Mouse (Mus musculus) kidney, postnatal 25 days (tissue): ENCODE data around the gene Pias4.
"Not testable (repeated sequence)": the region's sequence is repeated elsewhere in the genome, so short reads cannot be mapped to it uniquely, and the experiment has no call there.

Experiments used
- DNase-seq, 2 experiments: peaks; one replicate each; pipeline ENCODE4 v3.0.0; 2021; ENCODE audit warnings: mixed read lengths in 2 of 2

Pias4 gene

DNA sequence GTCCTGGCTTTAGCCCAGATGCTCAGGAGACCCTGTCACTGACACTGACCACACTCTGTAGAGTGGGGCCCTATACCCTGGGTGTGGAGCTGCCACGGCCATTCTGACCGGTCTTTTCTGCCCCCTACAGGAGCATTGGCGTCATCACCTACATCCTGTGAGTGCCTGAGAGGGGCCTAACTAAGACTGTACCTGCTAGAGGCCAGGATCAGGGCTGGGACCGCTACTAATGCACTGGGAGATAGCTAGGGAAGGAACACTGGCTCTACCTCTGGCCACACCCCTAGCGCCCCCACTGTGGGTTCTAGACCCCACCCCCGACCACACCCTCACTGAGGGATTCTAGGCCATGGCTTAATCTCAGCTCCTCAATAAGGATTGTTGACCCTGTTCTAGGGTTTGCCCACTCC, 23.2 kb upstream of the Pias4 start:
- DNase-seq, result no peak

GRCm38 (mm10) chr10:81190236-81190911, 22.7 kb upstream of the Pias4 start:
- DNase-seq, result peak in 1 of 2 experiments; percentile 53

- DNase-seq, result peak in 1 of 2 experiments; percentile 46
Observed at GRCm38 (mm10) chr10:81189821-81190220, 22.1 kb upstream of the Pias4 start.

GRCm38 (mm10) chr10:81187161-81187560, 19.4 kb upstream of the Pias4 start:
- no peak for DNase-seq

- DNase-seq, result no peak
Observed at GRCm38 (mm10) chr10:81184765-81185164, 17.0 kb upstream of the Pias4 start.

DNA sequence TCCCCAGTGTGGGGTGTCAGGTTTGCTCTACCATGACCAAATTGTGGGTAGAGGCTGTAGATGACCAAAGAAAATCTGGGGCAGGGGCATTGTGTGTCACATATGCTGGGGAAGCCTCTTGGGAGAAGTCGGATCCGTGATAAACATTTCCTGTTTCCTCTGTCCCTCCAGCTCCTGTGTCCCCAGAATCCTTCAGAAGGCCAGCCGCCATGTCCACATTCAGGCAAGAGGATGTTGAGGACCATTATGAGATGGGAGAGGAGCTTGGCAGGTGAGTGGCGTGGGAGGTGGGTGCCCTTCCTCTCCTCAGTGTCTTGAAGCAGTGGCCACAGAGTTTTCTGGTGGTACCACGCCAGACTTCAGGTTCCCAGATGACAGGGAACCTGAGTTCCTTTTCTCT, 16.1 kb upstream of the Pias4 start, which contains the start of gene 4930442H23Rik:
TSS of gene 4930442H23Rik (minus strand) at position 45 of the 400 bp plus-strand sequence.
- DNase-seq, result no peak

DNA sequence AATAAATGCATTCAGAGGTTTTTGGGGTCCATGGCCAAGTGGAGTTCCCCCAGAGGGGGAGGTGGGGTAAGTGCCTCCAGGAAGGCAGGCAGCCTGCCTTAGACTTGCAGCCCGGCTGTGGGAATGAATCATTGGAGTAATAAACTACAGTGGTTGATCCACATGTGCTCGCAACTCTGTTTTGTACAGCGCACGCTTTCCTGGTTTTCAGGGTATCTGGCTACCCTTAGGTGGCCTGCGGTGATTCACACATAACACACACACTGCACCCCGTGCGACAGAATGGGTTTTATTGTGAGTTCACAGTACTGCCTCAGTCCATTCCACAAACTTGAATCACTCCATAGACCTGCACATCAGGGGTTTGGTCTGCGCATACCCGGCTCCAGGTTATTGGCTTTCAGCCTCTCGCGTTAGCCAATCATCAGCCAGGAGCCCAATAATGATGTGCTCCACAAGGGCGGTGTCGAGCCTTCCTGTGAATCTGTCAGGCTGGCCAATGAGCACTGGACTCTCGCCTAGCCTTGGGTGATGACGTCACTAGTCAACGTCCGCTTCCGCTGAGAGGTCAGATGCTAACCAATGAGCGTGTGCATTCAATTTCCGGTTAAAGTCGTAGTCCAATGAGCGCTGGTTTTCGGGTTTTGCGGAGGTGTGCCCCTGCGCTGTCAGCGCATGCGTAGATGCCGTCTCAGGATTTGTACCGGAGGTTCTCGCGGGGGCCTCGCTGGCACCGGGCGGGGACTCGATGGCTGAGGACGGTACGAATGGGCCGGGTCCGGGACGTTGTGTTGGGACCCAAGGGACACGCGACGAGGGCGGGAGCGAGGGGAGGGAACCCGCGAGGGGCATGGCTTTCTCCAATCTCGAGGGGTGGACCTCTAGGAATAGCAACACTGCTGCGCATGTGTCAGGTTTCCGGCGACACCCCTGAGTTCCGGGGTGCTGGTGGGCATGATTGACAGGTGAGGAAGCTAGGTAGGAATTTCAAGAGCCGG, 14.9 kb upstream of the Pias4 start, which contains the start of gene Dapk3:
TSS of gene Dapk3 (plus strand) at position 670 of the 998 bp plus-strand sequence.
- peak; percentile 97 to 99 for DNase-seq

- DNase-seq, result not testable (repeated sequence)
Observed at GRCm38 (mm10) chr10:81181860-81182259, 14.1 kb upstream of the Pias4 start.

GRCm38 (mm10) chr10:81180946-81181345, 13.2 kb upstream of the Pias4 start:
- DNase-seq, result no peak

- DNase-seq, result no peak
Observed at GRCm38 (mm10) chr10:81179451-81180342, 12.0 kb upstream of the Pias4 start.

DNA sequence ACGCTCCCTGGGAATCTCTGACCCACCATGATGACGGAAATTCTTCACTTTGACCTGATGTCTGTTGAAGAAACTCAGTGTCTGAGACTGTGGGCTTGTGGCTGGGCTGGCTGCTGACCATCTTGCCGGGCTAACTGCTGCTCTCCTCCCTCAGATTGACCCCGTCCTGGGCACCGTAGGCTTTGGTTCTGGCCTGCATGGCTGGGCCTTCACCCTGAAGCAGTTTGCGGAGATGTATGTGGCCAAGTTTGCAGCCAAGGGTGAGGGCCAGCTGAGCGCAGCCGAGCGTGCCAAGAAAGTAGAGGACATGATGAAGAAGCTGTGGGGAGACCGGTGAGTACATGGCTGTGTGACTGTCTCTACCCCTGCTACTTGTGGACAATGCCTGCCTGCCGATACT, 11.2 kb upstream of the Pias4 start:
- DNase-seq, result no peak

- DNase-seq, result no peak
Observed at GRCm38 (mm10) chr10:81177958-81178712, 10.4 kb upstream of the Pias4 start.

- DNase-seq, result peak; percentile 65 to 76
Observed at GRCm38 (mm10) chr10:81177491-81177925, 9.8 kb upstream of the Pias4 start.

DNA sequence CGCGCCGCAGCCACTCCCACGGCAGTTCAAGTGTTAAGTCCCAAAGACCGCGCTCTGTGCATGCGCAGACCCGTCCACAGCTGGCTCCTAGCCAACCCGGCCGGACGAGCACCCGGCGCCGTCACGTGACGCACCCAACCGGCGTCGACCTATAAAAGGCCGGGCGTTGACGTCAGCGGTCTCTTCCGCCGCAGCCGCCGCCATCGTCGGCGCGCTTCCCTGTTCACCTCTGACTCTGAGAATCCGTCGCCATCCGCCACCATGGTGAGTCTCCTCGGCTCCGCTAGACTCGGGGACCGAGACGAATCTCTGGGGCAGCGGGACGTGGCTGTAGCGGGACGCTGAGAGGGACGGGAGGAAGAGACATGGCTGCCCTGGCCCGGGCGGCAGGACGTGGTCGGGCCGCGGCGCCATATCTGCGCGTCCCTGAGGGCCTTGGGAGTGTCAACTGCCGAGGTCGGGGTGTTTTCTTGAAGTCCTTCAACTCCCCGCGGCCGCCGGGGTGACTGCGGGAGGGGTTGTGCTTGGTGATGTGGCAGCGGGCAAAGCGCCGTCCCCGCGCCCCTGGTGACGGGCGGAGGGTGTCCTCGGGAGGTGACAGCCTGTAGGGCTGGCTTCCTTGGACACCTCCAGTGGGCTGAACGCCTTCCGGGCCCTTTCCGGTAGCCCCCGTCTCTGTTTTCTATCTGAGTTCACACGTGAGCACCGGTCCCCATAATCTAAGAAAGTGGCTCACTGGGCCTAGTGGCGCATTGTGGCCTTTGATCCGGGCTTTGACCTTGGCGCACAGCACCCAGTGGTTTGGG, 8.9 kb upstream of the Pias4 start, which contains the start of gene Eef2:
TSS of gene Eef2 (plus strand) at position 166 of the 806 bp plus-strand sequence.
- peak; percentile 100 for DNase-seq

- DNase-seq, result peak in 1 of 2 experiments; percentile 64
Observed at GRCm38 (mm10) chr10:81175936-81176465, 8.3 kb upstream of the Pias4 start.

DNA sequence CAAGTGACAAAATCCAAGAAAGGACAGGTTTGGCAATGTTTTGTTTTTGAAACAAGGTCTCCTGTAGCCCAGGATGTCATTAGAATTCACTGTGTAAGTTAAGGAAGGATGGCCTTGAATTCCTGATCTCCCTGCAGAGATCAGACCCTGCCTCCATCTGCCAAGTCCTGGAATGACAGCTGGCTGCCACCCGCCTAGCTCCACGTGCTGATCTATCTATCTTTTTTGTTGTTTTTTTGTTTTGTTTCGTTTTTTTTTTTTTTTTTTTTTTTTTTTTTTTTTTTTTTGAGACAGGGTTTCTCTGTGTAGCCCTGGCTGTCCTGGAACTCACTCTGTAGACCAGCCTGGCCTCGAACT, 7.6 kb upstream of the Pias4 start:
- not testable (repeated sequence) for DNase-seq

DNA sequence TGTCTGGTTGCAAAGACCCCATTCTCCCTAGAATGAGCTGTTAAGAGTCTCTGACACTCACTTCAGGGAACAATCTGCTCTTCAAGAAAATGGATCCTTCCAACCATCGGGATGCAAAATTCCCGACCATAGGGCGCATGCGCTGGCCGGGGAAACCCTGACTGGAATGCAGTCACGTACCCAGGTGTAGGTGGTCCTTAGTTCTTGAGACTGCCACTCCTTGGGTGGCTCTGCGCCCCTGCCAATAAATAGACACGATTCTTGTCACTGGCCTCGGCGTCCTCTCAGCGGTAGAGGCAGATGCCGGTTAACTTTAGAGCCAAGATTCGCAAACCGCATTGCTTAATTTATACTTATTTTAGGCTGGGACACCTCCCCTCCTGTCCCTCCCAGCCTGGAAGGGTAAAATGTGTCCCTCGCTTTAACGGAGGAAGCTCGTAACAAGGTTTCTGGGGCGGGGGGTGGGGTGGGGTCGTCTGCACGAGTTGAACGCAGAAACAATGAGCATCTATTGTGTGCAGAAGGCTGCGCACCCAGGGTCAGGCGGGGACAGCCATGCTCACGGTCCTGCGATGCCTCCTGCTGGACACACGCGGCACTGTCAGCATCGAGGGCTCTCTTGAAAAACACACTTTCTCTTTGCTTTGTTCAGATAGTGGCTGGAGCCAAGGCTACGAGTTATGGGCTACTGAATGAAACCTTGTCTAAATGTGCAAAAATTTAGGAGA, 7.1 kb upstream of the Pias4 start:
- DNase-seq, result peak; percentile 89 to 91

DNA sequence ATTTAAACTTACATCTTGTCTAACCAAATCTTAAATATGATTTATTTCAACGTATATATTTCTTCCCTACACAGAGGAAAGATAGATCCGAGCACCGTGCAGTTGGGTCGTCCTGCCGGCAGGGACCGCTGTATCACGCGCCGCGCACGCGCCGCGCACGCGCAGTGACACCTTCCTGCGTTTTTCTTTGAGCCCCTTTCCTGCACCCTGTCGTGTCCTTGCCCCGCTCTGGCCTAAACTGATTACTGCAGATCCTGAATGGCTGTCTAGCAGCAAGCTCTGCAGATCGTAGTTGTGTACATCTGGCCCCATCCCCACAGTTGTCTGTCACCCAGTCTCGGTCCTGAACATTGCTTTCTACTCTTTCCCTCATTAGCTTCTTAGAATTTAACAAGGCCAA, 5.4 kb upstream of the Pias4 start:
- peak; percentile 81 to 87 for DNase-seq

DNA sequence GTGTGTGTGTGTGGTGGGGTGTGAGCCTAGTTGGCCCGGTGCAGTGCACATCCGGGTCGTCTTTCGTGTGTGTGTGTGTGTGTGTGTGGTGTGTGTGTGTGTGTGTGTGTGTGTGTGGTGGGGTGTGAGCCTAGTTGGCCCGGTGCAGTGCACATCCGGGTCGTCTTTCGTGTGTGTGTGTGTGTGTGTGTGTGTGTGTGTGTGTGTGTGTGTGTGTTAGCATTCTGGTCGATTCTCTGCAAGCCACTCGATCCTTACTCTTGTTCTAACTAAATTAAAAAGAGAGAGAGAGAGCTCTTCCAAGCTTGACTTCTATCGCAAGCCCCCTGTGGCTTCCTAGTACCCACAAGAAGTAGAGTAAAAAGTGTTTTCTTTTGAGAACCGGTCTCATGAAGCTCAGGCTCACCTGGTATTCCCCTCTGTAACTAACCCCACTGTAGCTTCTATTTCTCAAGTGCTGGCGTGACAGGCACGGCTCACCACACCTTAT, 1.7 kb upstream of the Pias4 start:
- DNase-seq, result peak; percentile 51 to 71
